Mouse (Mus musculus) embryonic fibroblast, embryonic 13.5 days (primary cell): ENCODE results near the gene Qtrt1.

Experiments
- CTCF ChIP-seq: IDR thresholded peaks from 2 replicates; pipeline ENCODE4 v1.5.1; 2011; ENCODE audit warnings: mild to moderate bottlenecking, control low read depth, low read length, moderate library complexity, borderline replicate concordance; ENCODE audit not compliant: insufficient read depth
- POLR2A ChIP-seq: IDR thresholded peaks from 2 replicates; pipeline ENCODE4 v1.6.1; 2011; ENCODE audit warnings: low read depth, mild to moderate bottlenecking, control low read depth, low read length, moderate library complexity

- no peak for TF ChIP-seq CTCF
- no peak for TF ChIP-seq POLR2A
Observed at GRCm38 (mm10) chr9:21417866-21418265, 6.2 kb downstream of the Qtrt1 start.
